Mouse (Mus musculus): ENCODE results near the gene Igsf6.

GRCm38 (mm10) chr7:121074801-121075400 lies 529 bp upstream of the Igsf6 start:
- TF ChIP-seq CTCF (conservative IDR thresholded peaks at IDR 0.05; ENCODE audit: low read length) (no peak), POU5F1 (IDR thresholded peaks at IDR 0.05; ENCODE audit: borderline replicate concordance, low read length) (no peak), NANOG (IDR thresholded peaks at IDR 0.05; ENCODE audit: borderline replicate concordance, low read length) (no peak)

Measured in E14TG2a.4 (cell line).